Mouse (Mus musculus) urinary bladder, adult 2 months (tissue): ENCODE results near the gene Gnl3l. TPM values are rescaled to one million over a fixed set of nuclear protein-coding genes. Genes with fewer than 3 reads are reported as not detected.

Experiments
- DNase-seq: peaks from one replicate; pipeline ENCODE4 v3.0.0; 2022; ENCODE audit warnings: low spot score
- polyA plus RNA-seq: library from polyadenylated mRNA; depleted of rRNA; stranded (reverse); fragments of >200 nt; gene quantifications from 2 replicates; pipeline ENCODE4 v1.2.3, GENCODE M21; 2012; rRNA removed

The Gnl3l gene
- 16.9 and 19.6 TPM in 2 replicates for polyA plus RNA-seq

GRCm38 (mm10) chrX:151016938-151017877, at the start of gene Gnl3l:
Gene Gnl3l, minus strand, starts transcription at chrX:151017322.
- DNase-seq = peak; percentile 65

GRCm38 (mm10) chrX:151066071-151066666, 49.0 kb upstream of the Gnl3l start:
- no peak for DNase-seq

- DNase-seq = no peak
These were observed 44.6 kb upstream of the Gnl3l start for GRCm38 (mm10) chrX:151061615-151062299.

GRCm38 (mm10) chrX:151059346-151059745, 42.2 kb upstream of the Gnl3l start:
- DNase-seq = no peak

GRCm38 (mm10) chrX:151055559-151055958, 38.4 kb upstream of the Gnl3l start:
- no peak for DNase-seq

- DNase-seq = no peak
These were observed 37.4 kb upstream of the Gnl3l start for GRCm38 (mm10) chrX:151054489-151054888.

GRCm38 (mm10) chrX:151050337-151050736, 33.2 kb upstream of the Gnl3l start:
- no peak for DNase-seq

GRCm38 (mm10) chrX:151049661-151050215, 32.6 kb upstream of the Gnl3l start:
- DNase-seq = no peak

GRCm38 (mm10) chrX:151047431-151048058, 30.4 kb upstream of the Gnl3l start:
- DNase-seq = peak; percentile 36

GRCm38 (mm10) chrX:151046777-151047430, 29.8 kb upstream of the Gnl3l start:
- DNase-seq = peak; percentile 59

GRCm38 (mm10) chrX:151046321-151046720, 29.2 kb upstream of the Gnl3l start:
- DNase-seq = no peak

- DNase-seq = no peak
These were observed 28.7 kb upstream of the Gnl3l start, which contains the start of gene Fgd1 for GRCm38 (mm10) chrX:151045850-151046249. Gene Fgd1, plus strand, starts transcription at chrX:151046150.

GRCm38 (mm10) chrX:151041223-151041622, 24.1 kb upstream of the Gnl3l start:
- no peak for DNase-seq

GRCm38 (mm10) chrX:151031400-151031799, 14.3 kb upstream of the Gnl3l start:
- DNase-seq = no peak

- DNase-seq = no peak
These were observed 1.7 kb upstream of the Gnl3l start for GRCm38 (mm10) chrX:151018798-151019197.

- DNase-seq = no peak
These were observed 775 bp upstream of the Gnl3l start for GRCm38 (mm10) chrX:151017897-151018296.

- no peak for DNase-seq
These were observed 20.3 kb downstream of the Gnl3l start for GRCm38 (mm10) chrX:150996775-150997174.

- DNase-seq = no peak
These were observed 35.5 kb downstream of the Gnl3l start for GRCm38 (mm10) chrX:150981621-150982020.

- no peak for DNase-seq
These were observed 41.7 kb downstream of the Gnl3l start for GRCm38 (mm10) chrX:150975424-150975823.

GRCm38 (mm10) chrX:150963027-150963426, 54.1 kb downstream of the Gnl3l start:
- DNase-seq = no peak

GRCm38 (mm10) chrX:150960702-150961101, 56.4 kb downstream of the Gnl3l start:
- no peak for DNase-seq
